Mouse (Mus musculus) forebrain, embryonic 12.5 days (tissue): ENCODE measurements around the gene Gemin2. TPM values are rescaled to one million over a fixed set of nuclear protein-coding genes. Genes with fewer than 3 reads are reported as not detected.
A peak's percentile ranks its signal among the peaks of the same experiment; 100 is the strongest.

Experiments
- ATAC-seq: fragments of 200-750 bp; cut with Nextera tagmentation; 2 replicates; pipeline ENCODE4 v1.8.0; 2017; ENCODE audit warnings: moderate TSS enrichment; ENCODE audit not compliant: low FRiP score
- H3K27ac ChIP-seq: fragments of 300-500 bp; sonication (generic); 2 replicates; pipeline ENCODE4 v1.5.1; 2016; ENCODE audit warnings: mild to moderate bottlenecking
- H3K27me3 ChIP-seq: fragments of 300-500 bp; sonication (generic); 2 replicates; pipeline ENCODE4 v1.6.1; 2016; ENCODE audit warnings: mild to moderate bottlenecking
- H3K36me3 ChIP-seq: fragments of 300-500 bp; sonication (generic); replicated peaks from 2 replicates; pipeline ENCODE4 v1.6.1; 2016; ENCODE audit warnings: mild to moderate bottlenecking
- H3K4me1 ChIP-seq: fragments of 300-500 bp; sonication (generic); 2 replicates; pipeline ENCODE4 v1.6.1; 2016
- H3K4me2 ChIP-seq: fragments of 300-500 bp; sonication (generic); 2 replicates; pipeline ENCODE4 v1.6.1; 2016; ENCODE audit warnings: mild to moderate bottlenecking, moderate library complexity
- H3K4me3 ChIP-seq: fragments of 300-500 bp; sonication (generic); replicated peaks from 2 replicates; pipeline ENCODE4 v1.5.1; 2016; ENCODE audit warnings: mild to moderate bottlenecking
- H3K9ac ChIP-seq: fragments of 300-500 bp; sonication (generic); 2 replicates; pipeline ENCODE4 v1.6.1; 2016; ENCODE audit warnings: mild to moderate bottlenecking
- H3K9me3 ChIP-seq: fragments of 300-500 bp; sonication (generic); 2 replicates; pipeline ENCODE4 v1.6.1; 2016
- WGBS: fragments of 180-500 bp; shearing (Covaris S2); methylation state at CpG from one replicate; pipeline ENCODE4 v1.1.7; 2016; 5-methylcytosine and 5-hydroxymethylcytosine counted together
- polyA plus RNA-seq: library from polyadenylated mRNA; unstranded; fragments of >200 nt; fragmentation: Nextera tagmentation; extraction: Ambion mirVana; gene quantifications from 2 replicates; pipeline ENCODE4 v1.2.1, GENCODE M21; 2016

Gemin2 gene
- polyA plus RNA-seq, 1 experiment from 2014 or later: 26.5 TPM

DNA sequence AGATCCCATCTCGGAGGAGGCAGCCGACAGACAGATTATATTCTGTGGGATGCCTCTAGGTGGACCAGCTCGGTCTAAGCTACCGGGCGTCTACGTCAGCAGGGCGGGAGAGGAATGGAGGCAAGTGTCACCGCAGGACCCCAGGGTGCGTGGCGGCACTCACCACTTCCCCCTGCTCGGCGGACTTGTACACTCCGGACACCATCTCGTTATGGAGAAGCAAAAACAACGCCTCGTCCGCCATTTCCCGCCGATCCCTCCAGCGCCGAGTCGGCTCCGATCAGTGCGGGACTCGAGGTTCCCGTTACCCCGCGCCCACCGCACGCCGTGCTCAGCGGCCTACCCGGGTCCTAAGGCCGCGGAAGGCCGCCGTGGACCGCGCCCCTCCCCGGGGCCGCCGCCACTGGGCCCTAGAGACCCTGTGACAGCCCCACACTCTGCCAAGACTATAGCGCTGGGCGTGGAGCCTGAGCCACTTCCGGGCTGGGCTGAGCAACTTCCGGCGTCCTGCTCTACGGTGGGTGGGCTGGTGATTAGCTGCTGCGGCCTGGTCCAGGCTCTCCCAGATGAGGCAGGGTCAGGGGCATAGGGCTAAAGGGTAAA, 47.9 kb downstream of the Gemin2 start, which contains the start of gene Trappc6b:
Gene Trappc6b, minus strand, starts transcription at position 480 of the 603 bp plus-strand sequence.
- Histone ChIP-seq H3K4me1 (peaks cover 20% of the 10 kb centered on the region), H3K36me3 (peaks cover 13% of the 10 kb centered on the region), H3K4me3 (peak within 1 kb of the TSS; percentile 88), H3K9ac (peak within 1 kb of the TSS; percentile 90), H3K4me2 (peak within 1 kb of the TSS; percentile 70), H3K9me3 (no peaks in the 10 kb centered on the region), H3K27me3 (no peaks in the 10 kb centered on the region), H3K27ac (peak within 1 kb of the TSS; percentile 91)
- ATAC-seq: peak; percentile 97
- WGBS: under 1% methylated on average over 49 of the region's 49 CpGs

DNA sequence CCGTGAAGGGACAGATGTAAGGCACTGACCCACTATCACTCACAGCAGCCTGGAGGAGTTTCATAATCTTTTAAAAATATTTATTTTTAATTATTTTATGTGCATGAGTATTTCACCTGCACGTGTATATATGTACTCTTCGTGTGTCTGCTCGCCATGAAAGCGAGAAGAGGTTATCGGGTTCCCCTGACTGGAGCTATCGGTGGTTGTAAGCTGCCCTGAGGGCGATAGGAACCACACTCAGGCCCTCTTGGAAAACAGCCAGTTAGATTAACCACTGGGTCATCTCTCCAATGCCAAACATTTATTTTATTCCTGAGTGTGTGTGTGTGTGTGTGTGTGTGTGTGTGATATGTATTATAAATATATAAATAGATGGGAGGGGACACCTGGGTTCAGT, 51.6 kb downstream of the Gemin2 start:
- 82% methylated on average over 8 of the region's 8 CpGs for WGBS
- no peaks in the 10 kb centered on the region for H3K27me3 ChIP-seq
- no peak overlapping the region for H3K27ac ChIP-seq

DNA sequence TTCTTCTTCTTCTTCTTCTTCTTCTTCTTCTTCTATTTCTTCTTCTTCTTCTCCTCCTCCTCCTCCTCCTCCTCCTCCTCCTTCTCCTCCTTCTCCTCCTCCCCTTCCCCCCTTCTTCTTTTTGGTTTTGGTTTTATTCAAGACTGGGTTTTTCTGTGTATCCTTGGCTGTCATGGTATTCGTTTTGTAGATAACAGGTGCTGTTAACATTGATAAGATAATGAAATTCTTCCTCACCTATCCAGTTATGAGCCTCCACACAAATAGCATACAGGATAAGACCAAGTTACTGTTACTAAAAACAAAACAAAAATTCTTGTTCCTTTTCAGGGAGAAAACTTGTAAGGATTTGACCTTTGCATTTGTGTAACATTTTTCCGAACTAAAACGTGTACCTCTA, 52.6 kb downstream of the Gemin2 start:
- Histone ChIP-seq H3K9me3 (no peaks in the 10 kb centered on the region), H3K36me3 (peaks cover 26% of the 10 kb centered on the region), H3K4me3 (peak overlapping the region; percentile 99), H3K9ac (no peak overlapping the region), H3K27me3 (no peaks in the 10 kb centered on the region), H3K4me2 (peak overlapping the region; percentile 58), H3K4me1 (peaks cover 14% of the 10 kb centered on the region), H3K27ac (peak overlapping the region; percentile 85; the same call in 1 of the 2 replicates)
- 74% methylated on average over 3 of the region's 3 CpGs for WGBS
- ATAC-seq: no peak

More for the DNA sequence above, 51.6 kb downstream of the Gemin2 start:
- Histone ChIP-seq H3K4me1 (peaks cover 23% of the 10 kb centered on the region), H3K4me2 (no peak overlapping the region), H3K36me3 (peaks cover 16% of the 10 kb centered on the region), H3K4me3 (no peak overlapping the region), H3K9me3 (no peaks in the 10 kb centered on the region), H3K9ac (no peak overlapping the region)
- ATAC-seq: no peak

DNA sequence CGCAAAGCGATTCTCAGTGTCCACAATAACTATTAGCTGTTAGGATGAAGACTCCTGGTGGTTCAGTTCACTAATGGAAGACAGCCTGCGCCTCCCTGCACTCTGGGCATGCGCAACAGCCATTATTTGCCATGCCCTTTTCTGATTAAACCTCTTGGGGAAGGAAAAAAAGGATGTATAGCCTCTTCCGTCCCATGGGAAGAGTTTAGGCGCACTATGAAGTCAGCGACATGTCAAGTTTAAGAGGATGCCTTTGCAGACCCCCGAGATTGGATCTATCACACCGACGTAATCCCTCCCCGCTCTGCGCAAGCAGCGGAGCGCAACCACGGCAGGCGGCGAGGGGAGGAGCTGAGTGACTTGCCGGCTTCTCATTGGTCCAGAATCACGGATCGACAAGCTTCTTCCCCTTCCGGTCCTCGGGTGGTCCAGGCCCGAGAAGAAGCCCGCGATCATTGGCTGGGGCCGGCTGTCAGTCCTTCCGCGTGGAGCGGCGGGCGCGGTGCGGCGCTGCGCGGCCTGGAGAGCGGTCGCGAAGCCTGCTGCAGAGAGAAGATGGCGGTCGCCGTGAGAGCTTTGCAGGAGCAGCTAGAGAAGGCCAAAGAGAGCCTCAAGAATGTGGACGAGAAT, 53.4 kb downstream of the Gemin2 start, which contains the start of gene Pnn:
Gene Pnn, plus strand, starts transcription at position 437 of the 630 bp plus-strand sequence.
- Histone ChIP-seq H3K4me2 (peak within 1 kb of the TSS; percentile 61), H3K9ac (peak within 1 kb of the TSS; percentile 97), H3K4me1 (peaks cover 14% of the 10 kb centered on the region), H3K27me3 (no peaks in the 10 kb centered on the region), H3K4me3 (peak within 1 kb of the TSS; percentile 99), H3K36me3 (peaks cover 34% of the 10 kb centered on the region), H3K27ac (peak within 1 kb of the TSS; percentile 89), H3K9me3 (no peaks in the 10 kb centered on the region)
- ATAC-seq: peak; percentile 99
- under 1% methylated on average over 43 of the region's 43 CpGs for WGBS

DNA sequence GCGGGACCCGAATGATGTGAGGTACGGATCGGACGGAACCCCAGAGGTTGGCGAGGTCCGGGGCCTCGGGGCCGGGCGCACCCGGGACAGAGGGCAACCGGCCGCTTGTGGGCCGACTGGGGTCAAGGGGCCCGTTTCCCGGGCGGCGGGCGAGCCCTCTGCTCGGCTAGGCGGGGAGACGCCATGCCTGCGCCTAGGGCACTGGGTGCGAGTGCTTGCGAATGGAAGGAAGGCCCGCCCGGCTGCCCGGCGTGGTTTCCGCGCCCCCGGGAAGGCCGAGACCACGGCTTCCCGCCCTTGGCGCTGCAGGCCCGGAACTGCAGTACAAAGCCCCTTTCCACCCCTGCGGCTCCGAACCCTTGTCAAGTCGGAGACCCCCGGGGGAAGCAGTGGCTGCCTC, 53.9 kb downstream of the Gemin2 start:
- peak; percentile 66; the same call in 1 of the 2 replicates for ATAC-seq
- under 1% methylated on average over 41 of the region's 41 CpGs for WGBS
- H3K4me2 ChIP-seq: peak overlapping the region; percentile 61

DNA sequence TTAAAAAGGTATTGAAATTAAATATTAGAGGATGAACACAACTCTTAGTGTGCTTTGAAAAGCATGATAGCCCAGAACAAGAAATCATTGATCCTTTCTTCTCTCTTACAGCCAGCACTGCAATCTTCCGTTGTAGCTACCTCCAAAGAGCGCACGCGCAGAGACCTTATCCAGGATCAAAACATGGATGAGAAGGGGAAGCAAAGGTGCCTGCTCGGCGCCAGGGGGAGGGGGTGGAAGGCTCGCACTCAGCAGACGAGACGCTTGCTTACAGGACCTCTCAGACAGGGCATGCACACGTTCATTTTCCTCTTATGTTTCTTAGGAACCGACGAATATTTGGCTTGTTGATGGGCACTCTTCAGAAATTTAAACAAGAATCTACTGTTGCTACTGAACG, 55.6 kb downstream of the Gemin2 start:
- 92% methylated on average over 13 of the region's 13 CpGs for WGBS
- H3K27ac ChIP-seq: no peak overlapping the region

More for the DNA sequence above, 53.9 kb downstream of the Gemin2 start:
- Histone ChIP-seq H3K9me3 (no peaks in the 10 kb centered on the region), H3K27me3 (no peaks in the 10 kb centered on the region), H3K36me3 (peaks cover 39% of the 10 kb centered on the region), H3K9ac (peak overlapping the region; percentile 97), H3K4me3 (peak overlapping the region; percentile 99), H3K4me1 (peaks cover 14% of the 10 kb centered on the region), H3K27ac (peak overlapping the region; percentile 89)

DNA sequence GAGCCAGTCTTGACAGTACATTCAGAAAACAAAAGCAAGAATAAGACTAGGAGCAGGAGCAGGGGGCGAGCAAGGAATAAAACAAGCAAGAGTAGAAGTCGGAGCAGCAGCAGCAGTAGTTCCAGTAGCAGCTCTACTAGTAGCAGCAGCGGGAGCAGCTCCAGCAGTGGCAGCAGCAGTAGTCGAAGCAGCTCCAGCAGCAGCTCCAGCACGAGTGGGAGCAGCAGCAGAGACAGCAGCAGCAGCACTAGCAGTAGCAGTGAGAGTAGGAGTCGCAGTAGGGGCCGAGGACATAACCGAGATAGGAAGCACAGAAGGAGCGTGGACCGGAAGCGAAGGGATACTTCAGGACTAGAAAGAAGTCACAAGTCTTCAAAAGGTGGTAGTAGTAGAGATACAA, 59.1 kb downstream of the Gemin2 start:
- peaks cover 11% of the 10 kb centered on the region for H3K4me1 ChIP-seq
- no peak overlapping the region for H3K27ac ChIP-seq
- ATAC-seq: no peak
- no peaks in the 10 kb centered on the region for H3K27me3 ChIP-seq
- no peak overlapping the region for H3K4me3 ChIP-seq
- no peak overlapping the region for H3K9ac ChIP-seq
- H3K4me2 ChIP-seq: no peak overlapping the region
- no peaks in the 10 kb centered on the region for H3K9me3 ChIP-seq
- H3K36me3 ChIP-seq: peaks cover 53% of the 10 kb centered on the region
- 94% methylated on average over 11 of the region's 11 CpGs for WGBS

More for the DNA sequence above, 55.6 kb downstream of the Gemin2 start:
- ATAC-seq: no peak
- Histone ChIP-seq H3K9me3 (no peaks in the 10 kb centered on the region), H3K9ac (no peak overlapping the region), H3K4me2 (no peak overlapping the region), H3K36me3 (peaks cover 45% of the 10 kb centered on the region), H3K4me3 (no peak overlapping the region), H3K4me1 (peaks cover 14% of the 10 kb centered on the region), H3K27me3 (no peaks in the 10 kb centered on the region)

DNA sequence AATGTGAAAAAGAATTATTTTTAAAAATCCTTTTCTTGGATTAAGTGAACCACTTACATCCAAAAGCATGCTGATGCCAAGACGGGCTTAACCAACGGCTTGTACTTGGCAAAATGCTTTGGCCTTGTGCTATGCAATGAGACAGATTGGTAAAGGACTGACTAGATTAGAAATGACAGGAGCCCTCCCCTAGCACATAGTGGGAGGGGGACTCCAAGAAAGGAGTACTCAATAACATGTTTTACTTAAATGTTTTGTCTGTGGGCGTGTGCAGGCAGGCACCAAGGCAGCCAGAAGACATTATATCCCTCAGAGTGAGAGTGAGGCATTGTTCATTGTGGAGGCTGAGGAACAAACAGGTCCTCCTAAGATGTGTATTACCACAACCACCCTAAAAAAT, 60.9 kb downstream of the Gemin2 start:
- 90% methylated on average over 3 of the region's 3 CpGs for WGBS
- peaks cover 43% of the 10 kb centered on the region for H3K36me3 ChIP-seq
- no peak for ATAC-seq

DNA sequence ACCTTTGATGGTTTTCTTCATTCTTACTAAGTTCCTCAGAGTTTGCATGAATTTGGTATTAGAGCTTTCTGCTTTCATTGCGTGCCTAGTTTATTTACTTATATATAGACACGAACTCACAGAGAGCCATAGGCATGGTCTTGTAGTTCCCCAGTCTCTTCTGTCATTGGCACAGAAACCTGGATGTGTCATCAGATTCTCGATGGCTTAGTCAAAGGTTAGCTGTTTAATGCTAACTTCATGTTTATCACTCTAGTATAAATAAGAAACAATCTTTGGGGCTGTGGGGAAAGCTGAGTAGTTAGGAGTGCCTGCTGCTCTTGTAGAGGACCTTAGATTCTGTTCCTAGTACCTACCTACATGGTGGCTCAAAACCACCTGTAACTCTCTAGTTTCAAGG, 63.8 kb downstream of the Gemin2 start:
- no peak for ATAC-seq
- 91% methylated on average over 3 of the region's 3 CpGs for WGBS
- no peak overlapping the region for H3K4me3 ChIP-seq
- no peak overlapping the region for H3K4me2 ChIP-seq
- H3K27me3 ChIP-seq: no peaks in the 10 kb centered on the region
- H3K4me1 ChIP-seq: no peaks in the 10 kb centered on the region
- H3K9me3 ChIP-seq: no peaks in the 10 kb centered on the region
- peaks cover 19% of the 10 kb centered on the region for H3K36me3 ChIP-seq
- H3K27ac ChIP-seq: no peak overlapping the region
- H3K9ac ChIP-seq: no peak overlapping the region

More for the DNA sequence above, 60.9 kb downstream of the Gemin2 start:
- H3K9me3 ChIP-seq: no peaks in the 10 kb centered on the region
- H3K4me1 ChIP-seq: no peaks in the 10 kb centered on the region
- H3K4me3 ChIP-seq: no peak overlapping the region
- no peak overlapping the region for H3K27ac ChIP-seq
- no peak overlapping the region for H3K4me2 ChIP-seq
- no peak overlapping the region for H3K9ac ChIP-seq
- H3K27me3 ChIP-seq: no peaks in the 10 kb centered on the region

DNA sequence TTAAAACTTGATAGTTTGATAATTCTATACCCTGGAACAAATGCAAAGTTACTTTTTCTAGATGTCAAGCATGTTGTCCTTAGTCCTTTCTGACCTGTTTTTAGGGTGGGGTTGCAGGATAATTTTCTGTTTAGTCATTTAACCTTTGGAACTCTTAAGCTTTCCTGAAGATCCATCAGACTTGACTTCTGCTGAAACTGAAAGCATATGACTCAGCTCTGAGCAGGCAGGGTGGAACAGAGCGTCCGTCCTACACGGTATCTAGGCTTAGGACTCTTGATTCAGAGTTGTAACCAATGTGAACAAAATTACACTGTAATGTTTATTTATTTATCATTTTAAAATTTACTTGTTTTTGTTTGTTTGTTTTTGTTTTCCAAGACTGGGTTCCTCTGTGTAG, 64.7 kb downstream of the Gemin2 start:
- Histone ChIP-seq H3K4me2 (no peak overlapping the region), H3K9me3 (no peaks in the 10 kb centered on the region), H3K4me3 (no peak overlapping the region), H3K27ac (no peak overlapping the region), H3K36me3 (peaks cover 11% of the 10 kb centered on the region), H3K4me1 (no peaks in the 10 kb centered on the region), H3K27me3 (no peaks in the 10 kb centered on the region), H3K9ac (no peak overlapping the region)
- ATAC-seq: no peak
- 97% methylated on average over 3 of the region's 3 CpGs for WGBS
